Mouse (Mus musculus): ENCODE results near the gene Nrde2.

Nrde2 gene

GRCm38 (mm10) chr12:100124913-100125798 lies 34.3 kb downstream of the Nrde2 start:
- DNase-seq (ENCODE audit: low spot score), result no peak

- peak; percentile 71 for DNase-seq (ENCODE audit: low spot score)
Observed at GRCm38 (mm10) chr12:100123476-100123875, 36.0 kb downstream of the Nrde2 start.

- no peak for DNase-seq (ENCODE audit: low spot score)
Observed at GRCm38 (mm10) chr12:100122921-100123381, 36.5 kb downstream of the Nrde2 start.

GRCm38 (mm10) chr12:100115982-100116381 lies 43.5 kb downstream of the Nrde2 start:
- DNase-seq (ENCODE audit: low spot score), result no peak

- peak; percentile 69 for DNase-seq (ENCODE audit: low spot score)
Observed at GRCm38 (mm10) chr12:100109986-100110696, 49.3 kb downstream of the Nrde2 start, which contains the start of gene Psmc1. TSS of gene Psmc1 (plus strand) at chr12:100110154.

- DNase-seq (ENCODE audit: low spot score), result no peak
Observed at GRCm38 (mm10) chr12:100107436-100107835, 52.0 kb downstream of the Nrde2 start.

GRCm38 (mm10) chr12:100106275-100106895 lies 53.1 kb downstream of the Nrde2 start:
- no peak for DNase-seq (ENCODE audit: low spot score)

- DNase-seq (ENCODE audit: low spot score), result no peak
Observed at GRCm38 (mm10) chr12:100104530-100104929, 54.9 kb downstream of the Nrde2 start.

- no peak for DNase-seq (ENCODE audit: low spot score)
Observed at GRCm38 (mm10) chr12:100101651-100102050, 57.8 kb downstream of the Nrde2 start.

GRCm38 (mm10) chr12:100100707-100101030 lies 58.8 kb downstream of the Nrde2 start:
- DNase-seq (ENCODE audit: low spot score), result no peak

- DNase-seq (ENCODE audit: low spot score), result no peak
Observed at GRCm38 (mm10) chr12:100099971-100100706, 59.3 kb downstream of the Nrde2 start.

- DNase-seq (ENCODE audit: low spot score), result no peak
Observed at GRCm38 (mm10) chr12:100093046-100093445, 66.4 kb downstream of the Nrde2 start.

GRCm38 (mm10) chr12:100090750-100091149 lies 68.7 kb downstream of the Nrde2 start:
- DNase-seq (ENCODE audit: low spot score), result no peak

GRCm38 (mm10) chr12:100089265-100089664 lies 70.2 kb downstream of the Nrde2 start:
- DNase-seq (ENCODE audit: low spot score), result no peak

- DNase-seq (ENCODE audit: low spot score), result no peak
Observed at GRCm38 (mm10) chr12:100088026-100088425, 71.4 kb downstream of the Nrde2 start.

GRCm38 (mm10) chr12:100079636-100080286 lies 79.7 kb downstream of the Nrde2 start:
- no peak for DNase-seq (ENCODE audit: low spot score)

- DNase-seq (ENCODE audit: low spot score), result no peak
Observed at GRCm38 (mm10) chr12:100075715-100076114, 83.7 kb downstream of the Nrde2 start.
